Mouse (Mus musculus) cerebellum, adult 2 months (tissue): ENCODE measurements at regions not wholly inside any gene's neighbourhood (a gene's known extent, or its start where the extent isn't known, plus 50 kb on each side); places are given as distances from the start of the nearest gene placed in this dataset.

Source experiments
- DNase-seq, 2 experiments: peaks; one replicate each; pipeline ENCODE4 v3.0.0; 2021
- H3K27ac ChIP-seq: fragments of 200-500 bp; 2 replicates; pipeline ENCODE4 v1.5.1; 2012; ENCODE audit warnings: low read length, control low read depth, inconsistent platforms; ENCODE audit not compliant: insufficient read depth
- H3K27me3 ChIP-seq: fragments of 200-500 bp; 2 replicates; pipeline ENCODE4 v1.6.1; 2012; ENCODE audit warnings: inconsistent platforms, mild to moderate bottlenecking, low read length, moderate library complexity; ENCODE audit not compliant: control insufficient read depth, insufficient read depth
- H3K4me1 ChIP-seq: fragments of 200-500 bp; 2 replicates; pipeline ENCODE4 v1.6.1; 2011; ENCODE audit warnings: low read length; ENCODE audit not compliant: control insufficient read depth, insufficient read depth
- H3K4me3 ChIP-seq: fragments of 200-500 bp; replicated peaks from 2 replicates; pipeline ENCODE3; 2011; ENCODE audit warnings: mild to moderate bottlenecking, low read depth, low read length, control low read depth; ENCODE audit not compliant: insufficient read depth
- CTCF ChIP-seq: fragments of 200-500 bp; IDR thresholded peaks from 2 replicates; pipeline ENCODE4 v1.5.1; 2011; ENCODE audit warnings: low read depth, mild to moderate bottlenecking, control low read depth, low read length, moderate library complexity, borderline replicate concordance; ENCODE audit not compliant: insufficient read depth
- POLR2A ChIP-seq: fragments of 200-500 bp; IDR thresholded peaks from 2 replicates; pipeline ENCODE4 v1.6.1; 2011; ENCODE audit warnings: low read length, control low read depth, borderline replicate concordance; ENCODE audit not compliant: insufficient read depth
- WGBS: fragments of 180-500 bp; shearing (Covaris S2); methylation state at CpG from one replicate; pipeline ENCODE4 v1.1.7; 2018; 5-methylcytosine and 5-hydroxymethylcytosine counted together

DNA sequence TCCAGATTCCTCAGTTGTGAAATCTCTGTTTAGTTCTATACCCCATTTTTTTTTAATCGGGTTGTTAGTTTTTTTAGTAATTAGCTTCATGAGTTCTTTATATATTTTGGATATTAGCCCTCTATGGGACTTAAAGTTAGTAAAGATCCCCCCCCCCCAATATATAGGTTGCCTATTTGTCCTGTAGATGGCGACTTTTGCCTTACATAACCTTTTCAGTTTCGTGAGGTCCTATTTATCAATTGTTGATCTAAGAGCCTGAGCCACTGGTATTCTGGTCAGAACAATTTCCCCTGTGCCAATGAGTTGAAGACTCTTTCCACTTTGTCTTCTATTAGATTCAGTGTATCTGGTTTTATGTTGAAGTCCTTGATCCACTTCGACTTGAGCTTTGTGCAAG is 80.0 kb upstream of the Hpgds start:
- TF ChIP-seq POLR2A, result no peak
- no peak for TF ChIP-seq CTCF
- Histone ChIP-seq H3K27ac (no peak overlapping the region), H3K27me3 (no peaks in the 10 kb centered on the region), H3K4me3 (no peak overlapping the region), H3K4me1 (no peaks in the 10 kb centered on the region)
- DNase-seq, result no peak
- 69% methylated on average over 4 of the region's 4 CpGs for WGBS

DNA sequence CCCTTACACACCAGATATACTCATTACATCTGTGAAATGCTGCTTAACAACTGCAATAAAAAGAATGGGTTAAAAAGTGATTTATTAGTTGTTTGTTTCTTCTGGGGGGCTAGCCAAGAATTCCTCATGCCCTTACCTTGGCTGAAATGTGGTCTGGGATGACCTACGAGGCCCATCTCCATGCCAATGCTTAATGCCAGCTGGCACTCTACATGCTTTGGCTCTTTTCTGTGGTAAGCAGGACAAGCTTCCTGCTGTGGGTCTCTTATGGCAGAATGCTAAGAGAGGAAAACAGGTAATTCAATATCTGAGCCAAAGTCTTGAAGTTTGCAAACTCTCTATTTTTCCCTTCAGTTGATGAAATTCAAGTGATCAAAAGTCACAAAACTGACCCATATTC is 117.9 kb upstream of the Hpgds start:
- Histone ChIP-seq H3K27ac (no peak overlapping the region), H3K27me3 (no peaks in the 10 kb centered on the region), H3K4me3 (no peak overlapping the region), H3K4me1 (no peaks in the 10 kb centered on the region; the same call in 1 of the 2 replicates)
- 9% methylated on average over 1 of the region's 1 CpGs for WGBS
- DNase-seq, result peak; percentile 44 to 84
- TF ChIP-seq POLR2A (no peak), CTCF (no peak)

DNA sequence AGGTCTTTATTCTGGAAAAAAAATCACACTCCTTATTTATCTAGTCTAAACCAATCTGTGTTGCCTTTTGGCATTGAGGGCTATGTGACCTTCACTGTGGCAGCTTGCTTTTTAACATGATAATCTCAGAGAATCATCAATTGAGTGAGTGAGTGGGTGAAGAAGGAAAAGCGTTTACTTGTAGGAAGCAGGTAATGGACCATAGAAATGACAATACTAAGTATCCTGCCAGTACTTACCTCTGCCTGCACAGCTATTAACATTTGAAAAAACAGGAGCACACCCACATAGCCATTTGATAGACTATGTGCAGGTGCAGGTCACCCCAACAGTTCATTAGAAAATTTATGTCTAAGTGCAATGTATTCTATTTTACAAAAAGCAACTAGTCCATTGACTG is 110.2 kb upstream of the C130060K24Rik start:
- TF ChIP-seq CTCF (no peak), POLR2A (no peak)
- Histone ChIP-seq H3K27me3 (no peaks in the 10 kb centered on the region), H3K4me3 (no peak overlapping the region), H3K4me1 (no peaks in the 10 kb centered on the region), H3K27ac (no peak overlapping the region)
- WGBS, result 86% methylated on average over 1 of the region's 1 CpGs
- DNase-seq, result no peak

DNA sequence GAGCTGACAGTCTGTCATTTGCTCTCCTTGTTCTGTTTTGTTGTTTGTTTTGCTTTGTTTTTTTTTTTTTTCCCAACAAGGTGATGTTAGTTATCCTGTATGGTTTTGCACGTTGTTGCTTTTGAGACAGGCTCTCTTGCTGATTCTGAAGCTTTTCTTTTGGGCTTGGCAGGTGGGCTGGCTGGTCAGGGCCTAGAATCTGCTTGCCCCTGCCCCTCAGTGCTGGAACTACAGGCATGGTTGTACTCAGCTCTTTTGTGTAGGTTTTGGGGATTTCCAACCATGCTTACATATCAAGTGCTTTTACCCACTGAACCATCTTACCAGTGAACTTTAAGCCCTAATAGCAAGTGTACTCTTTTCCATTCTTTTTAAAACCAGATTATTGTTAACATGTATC is 70.7 kb upstream of the C130060K24Rik start:
- 11% methylated on average over 1 of the region's 1 CpGs for WGBS
- DNase-seq, result no peak

DNA sequence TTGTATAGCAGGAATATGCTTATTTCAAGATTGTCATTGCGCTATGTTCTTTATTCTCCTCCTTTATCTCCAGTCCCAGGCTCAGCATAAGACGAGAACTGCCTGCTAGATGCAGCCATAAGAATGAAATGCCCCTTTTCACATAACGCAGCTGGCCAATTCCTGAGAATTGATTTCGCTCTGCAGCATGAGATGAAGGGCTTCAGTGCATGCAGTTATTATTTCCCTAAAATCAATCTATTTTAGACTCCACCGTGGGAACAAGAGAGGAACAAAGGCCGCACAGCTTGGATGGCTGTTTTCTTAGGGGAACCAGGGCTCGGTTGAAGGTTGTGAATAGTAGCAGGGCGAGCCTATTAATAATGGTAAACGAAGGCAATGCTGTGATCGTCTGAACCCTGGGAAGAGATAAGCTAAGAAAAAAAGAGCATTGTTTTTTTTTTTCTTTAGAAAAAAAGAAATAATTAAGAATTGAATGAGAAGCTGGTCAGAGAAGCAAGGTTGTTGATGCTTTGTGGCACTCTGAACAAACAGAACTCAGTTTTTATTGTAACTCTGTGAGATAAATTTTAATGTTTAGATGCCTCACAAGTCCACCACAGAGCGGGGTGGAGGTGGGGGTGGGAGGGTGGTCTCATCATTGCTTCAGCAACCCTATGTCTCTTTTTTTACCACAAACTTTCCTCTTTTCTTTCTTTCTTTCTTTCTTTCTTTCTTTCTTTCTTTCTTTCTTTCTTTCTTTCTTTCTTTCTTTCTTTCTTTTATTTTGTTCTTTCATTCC is 69.9 kb upstream of the C130060K24Rik start:
- no peak for TF ChIP-seq POLR2A
- TF ChIP-seq CTCF, result no peak
- Histone ChIP-seq H3K4me3 (no peak overlapping the region), H3K27me3 (no peaks in the 10 kb centered on the region), H3K4me1 (no peaks in the 10 kb centered on the region), H3K27ac (no peak overlapping the region)
- no peak for DNase-seq
- WGBS, result 39% methylated on average over 11 of the region's 11 CpGs

More for the DNA sequence above, 70.7 kb upstream of the C130060K24Rik start:
- TF ChIP-seq POLR2A, result no peak
- Histone ChIP-seq H3K27me3 (no peaks in the 10 kb centered on the region), H3K4me3 (no peak overlapping the region), H3K4me1 (no peaks in the 10 kb centered on the region), H3K27ac (no peak overlapping the region)

DNA sequence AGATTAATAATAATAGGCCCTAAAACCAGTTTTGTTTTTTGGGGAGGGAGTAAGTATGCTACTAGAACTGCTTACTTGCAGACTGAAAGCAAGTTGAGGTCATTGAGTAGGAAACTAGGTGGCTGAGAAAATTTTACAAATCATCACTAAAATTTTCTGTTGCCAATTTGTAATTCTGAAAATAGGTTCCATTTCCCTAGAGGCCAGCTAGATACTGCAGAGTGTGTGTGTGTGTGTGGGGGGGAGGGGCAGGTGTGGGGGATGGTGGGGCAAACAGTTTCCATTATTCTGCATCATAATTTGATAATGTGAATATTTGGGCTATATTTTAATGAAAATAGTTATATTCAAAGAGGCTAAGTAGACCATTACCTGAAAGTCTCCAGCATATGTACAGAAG is 69.1 kb upstream of the C130060K24Rik start:
- DNase-seq, result no peak
- TF ChIP-seq CTCF, result no peak
- TF ChIP-seq POLR2A, result no peak
- Histone ChIP-seq H3K4me1 (no peaks in the 10 kb centered on the region), H3K4me3 (no peak overlapping the region), H3K27ac (no peak overlapping the region), H3K27me3 (no peaks in the 10 kb centered on the region)
